Comparison of ENCODE assay signal across 8 mouse cellular contexts in the genomic region with DNA sequence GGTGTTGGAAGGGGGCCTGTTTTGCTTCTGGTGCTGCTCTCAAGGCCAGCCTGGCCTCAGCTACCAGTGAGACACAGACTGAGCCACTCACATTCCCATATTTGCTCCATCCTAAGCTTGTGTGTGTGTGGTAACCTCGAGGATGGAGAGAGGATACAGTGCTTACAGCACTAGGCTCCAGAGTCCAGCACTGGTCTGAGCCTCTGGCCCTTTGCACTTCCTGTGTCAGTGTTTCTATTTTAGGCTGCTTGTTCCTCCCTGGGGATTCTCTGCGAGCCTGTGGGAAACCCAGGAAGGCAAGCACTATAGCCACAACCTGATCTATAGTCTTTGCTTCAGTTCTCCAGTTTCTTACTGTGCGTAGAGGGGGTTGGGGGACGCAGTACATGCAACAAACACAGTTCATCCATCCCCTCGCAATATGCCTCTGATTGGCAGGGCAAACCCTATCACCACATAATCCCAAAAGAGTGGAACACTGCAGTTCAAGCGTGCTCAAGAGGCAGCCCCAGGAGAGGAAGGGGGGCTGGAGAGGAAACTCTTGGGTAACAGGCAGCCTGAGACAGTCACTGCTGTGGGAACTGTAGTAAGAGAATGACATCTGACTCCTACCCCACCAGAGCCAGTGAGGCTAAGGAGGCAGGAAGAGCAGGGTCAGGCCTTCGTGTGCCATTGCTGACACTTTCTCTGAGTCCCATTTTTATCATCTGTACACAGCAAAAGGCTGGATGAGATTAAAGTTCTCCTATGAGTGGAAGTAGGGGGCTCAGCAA. TPM values are rescaled to one million over a fixed set of nuclear protein-coding genes. Genes with fewer than 3 reads are reported as not detected.
DNase-seq lines count a peak whose midpoint lies in the region; ATAC-seq lines count a peak whose summit lies in the region.

No protein-coding gene starts in this region.

- H3K4me2 ChIP-seq in lung, embryonic 15.5 days: no peak overlapping the region
- no peak overlapping the region for H3K4me2 ChIP-seq in heart, embryonic 14.5 days (ENCODE audit: low read length)
- H3K4me2 ChIP-seq in limb, embryonic 12.5 days: no peak overlapping the region
- no peak overlapping the region for H3K4me2 ChIP-seq in stomach, embryonic 16.5 days (ENCODE audit: low read depth, low read length)

- peak overlapping the region; percentile 80 for H3K27ac ChIP-seq in lung, embryonic 15.5 days
- H3K27ac ChIP-seq in heart, embryonic 14.5 days (replicated peaks in 1 of 2; ENCODE audit: control insufficient read depth in 1 of 2, insufficient read depth in 1 of 2, low read depth in 2 of 2, low read length in 2 of 2): peak overlapping the region; percentile 4 to 68
- 0 out of 2 replicates have a peak overlapping the region, but pooled peaks have one; percentile 20 for H3K27ac ChIP-seq in limb, embryonic 12.5 days
- peak overlapping the region; percentile 75 for H3K27ac ChIP-seq in stomach, embryonic 16.5 days (ENCODE audit: low read length)

- 0 out of 2 replicates have a peak overlapping the region, but pooled peaks have one; percentile 2 for H3K9ac ChIP-seq in lung, embryonic 15.5 days
- H3K9ac ChIP-seq in heart, embryonic 14.5 days (ENCODE audit: low read length): peak overlapping the region; percentile 3; the same call in 1 of the 2 replicates
- H3K9ac ChIP-seq in limb, embryonic 12.5 days (replicated peaks): no peak overlapping the region; the same call in 1 of the 2 replicates
- H3K9ac ChIP-seq in stomach, embryonic 16.5 days (ENCODE audit: low read length): no peak overlapping the region

- H3K36me3 ChIP-seq in lung, embryonic 15.5 days: no peaks in the 10 kb centered on the region
- no peaks in the 10 kb centered on the region for H3K36me3 ChIP-seq in heart, embryonic 14.5 days (ENCODE audit: control insufficient read depth, insufficient read depth, low read length)
- H3K36me3 ChIP-seq in limb, embryonic 12.5 days: no peaks in the 10 kb centered on the region
- H3K36me3 ChIP-seq in stomach, embryonic 16.5 days (ENCODE audit: control insufficient read depth, insufficient read depth, low read length): no peaks in the 10 kb centered on the region

- 45% methylated on average over 7 of the region's 7 CpGs for WGBS in lung, embryonic 15.5 days
- 40% methylated on average over 7 of the region's 7 CpGs for WGBS in heart, embryonic 14.5 days
- 67% methylated on average over 7 of the region's 7 CpGs for WGBS in limb, embryonic 12.5 days
- WGBS in stomach, embryonic 16.5 days: 53% methylated on average over 7 of the region's 7 CpGs

- no peak for ATAC-seq in lung, embryonic 15.5 days (ENCODE audit: borderline replicate concordance, extremely low read depth, low FRiP score, low TSS enrichment)
- no peak for ATAC-seq in heart, embryonic 14.5 days (ENCODE audit: insufficient number of reproducible peaks, insufficient read depth, low FRiP score, low read depth)
- ATAC-seq in limb, embryonic 12.5 days (ENCODE audit: insufficient number of reproducible peaks, insufficient read depth, low FRiP score, low TSS enrichment, low read depth): no peak
- ATAC-seq in stomach, embryonic 16.5 days (ENCODE audit: insufficient read depth, low FRiP score): no peak
- ATAC-seq in frontal cortex, adult (ENCODE audit: low TSS enrichment): no peak
- ATAC-seq in activated CD4-positive, CD25-positive, alpha-beta regulatory T cell, adult 4 months: no peak

- H3K27me3 ChIP-seq in lung, embryonic 15.5 days: no peaks in the 10 kb centered on the region
- no peaks in the 10 kb centered on the region for H3K27me3 ChIP-seq in heart, embryonic 14.5 days (ENCODE audit: control insufficient read depth, insufficient read depth, low read length)
- no peaks in the 10 kb centered on the region for H3K27me3 ChIP-seq in limb, embryonic 12.5 days
- H3K27me3 ChIP-seq in stomach, embryonic 16.5 days (ENCODE audit: control insufficient read depth, insufficient read depth, low read length): no peaks in the 10 kb centered on the region

- H3K4me1 ChIP-seq in lung, embryonic 15.5 days: peaks cover 30% of the 10 kb centered on the region
- H3K4me1 ChIP-seq in heart, embryonic 14.5 days (ENCODE audit: control insufficient read depth in 2 of 2, insufficient read depth in 2 of 2, low read length in 2 of 2): peaks cover 17 to 25% of the 10 kb centered on the region in 2 experiments
- peaks cover 19% of the 10 kb centered on the region for H3K4me1 ChIP-seq in limb, embryonic 12.5 days (replicated peaks)
- H3K4me1 ChIP-seq in stomach, embryonic 16.5 days (ENCODE audit: control insufficient read depth, insufficient read depth, low read length): peaks cover 14% of the 10 kb centered on the region

- no peak overlapping the region for H3K4me3 ChIP-seq in lung, embryonic 15.5 days
- H3K4me3 ChIP-seq in heart, embryonic 14.5 days (ENCODE audit: control insufficient read depth in 1 of 2, insufficient read depth in 1 of 2, low read depth in 1 of 2, low read length in 2 of 2): no peak overlapping the region
- no peak overlapping the region for H3K4me3 ChIP-seq in limb, embryonic 12.5 days (replicated peaks)
- H3K4me3 ChIP-seq in stomach, embryonic 16.5 days (replicated peaks; ENCODE audit: low read length): no peak overlapping the region

- no peaks in the 10 kb centered on the region for H3K9me3 ChIP-seq in lung, embryonic 15.5 days
- H3K9me3 ChIP-seq in heart, embryonic 14.5 days (ENCODE audit: control insufficient read depth, low read length): no peaks in the 10 kb centered on the region
- no peaks in the 10 kb centered on the region for H3K9me3 ChIP-seq in limb, embryonic 12.5 days
- H3K9me3 ChIP-seq in stomach, embryonic 16.5 days (replicated peaks; ENCODE audit: control insufficient read depth, low read length): no peaks in the 10 kb centered on the region

- DNase-seq in lung, adult 18-20 months: no peak
- no peak for DNase-seq in cerebellum, adult 9-10 months

RNA-seq across cellular contexts. Expression of a gene that starts 3.2 kb away (rescaled TPM):
- 89.1 and 90.0 TPM in 2 replicates for polyA plus RNA-seq in lung, embryonic 15.5 days (2015; fragmentation: Nextera tagmentation; extraction: Ambion mirVana)
- 70.8 and 74.8 TPM in 2 replicates for polyA plus RNA-seq in heart, embryonic 14.5 days (2014; fragmentation: Nextera tagmentation; extraction: Ambion mirVana)
- 128 and 152 TPM in 2 replicates for polyA plus RNA-seq in limb, embryonic 12.5 days (2016; fragmentation: Nextera tagmentation; extraction: Ambion mirVana)
- polyA plus RNA-seq in stomach, embryonic 16.5 days (2015; fragmentation: Nextera tagmentation; extraction: Ambion mirVana): 79.3 and 85.4 TPM in 2 replicates
- 10 to 100 TPM; 27.7 to 43.4 TPM for polyA plus RNA-seq in activated CD4-positive, CD25-positive, alpha-beta regulatory T cell, adult 4 months (2017; shearing (Covaris generic))

RNA-seq across cellular contexts. Expression of a gene that starts 10.7 kb away (rescaled TPM):
- polyA plus RNA-seq in lung, embryonic 15.5 days (2015; fragmentation: Nextera tagmentation; extraction: Ambion mirVana): 60.4 and 61.2 TPM in 2 replicates
- 29.5 and 30.2 TPM in 2 replicates for polyA plus RNA-seq in heart, embryonic 14.5 days (2014; fragmentation: Nextera tagmentation; extraction: Ambion mirVana)
- polyA plus RNA-seq in limb, embryonic 12.5 days (2016; fragmentation: Nextera tagmentation; extraction: Ambion mirVana): 72.1 and 73.5 TPM in 2 replicates
- 45.6 TPM in 2 replicates for polyA plus RNA-seq in stomach, embryonic 16.5 days (2015; fragmentation: Nextera tagmentation; extraction: Ambion mirVana)
- 10 to 100 TPM in 1 of 2 experiments, 1 to 10 TPM in 1; 9.2 to 14.3 TPM for polyA plus RNA-seq in activated CD4-positive, CD25-positive, alpha-beta regulatory T cell, adult 4 months (2017; shearing (Covaris generic))

Comparison
In these comparisons a context has a peak if more than half of its experiments do, and no peak if none do; other contexts are left out.
1. H3K27ac ChIP-seq: peak in every context shown above with its lines; median percentile 80 in lung, embryonic 15.5 days; 75 in stomach, embryonic 16.5 days; 36 in heart, embryonic 14.5 days; 20 in limb, embryonic 12.5 days.
2. H3K9ac ChIP-seq: peak in lung, embryonic 15.5 days (single experiment) and heart, embryonic 14.5 days (single experiment); none in limb, embryonic 12.5 days (single experiment) and stomach, embryonic 16.5 days (single experiment).